Mouse (Mus musculus) bone marrow macrophage, adult 2 months (primary cell): ENCODE measurements around the gene Osbpl7. TPM values are rescaled to one million over a fixed set of nuclear protein-coding genes. Genes with fewer than 3 reads are reported as not detected.

Experiments
- H3K27ac ChIP-seq: 2 replicates; pipeline ENCODE4 v1.5.1; 2012; ENCODE audit warnings: low read depth, low read length; ENCODE audit not compliant: insufficient read depth
- H3K4me1 ChIP-seq: 2 replicates; pipeline ENCODE4 v1.6.1; 2012; ENCODE audit warnings: low read length; ENCODE audit not compliant: control insufficient read depth, insufficient read depth
- H3K4me3 ChIP-seq: 2 replicates; pipeline ENCODE4 v1.5.1; 2012; ENCODE audit warnings: mild to moderate bottlenecking, low read length, moderate library complexity; ENCODE audit not compliant: insufficient read depth
- CTCF ChIP-seq: IDR thresholded peaks from 2 replicates; pipeline ENCODE4 v1.5.1; 2012; ENCODE audit warnings: low read depth, mild to moderate bottlenecking, low read length, moderate library complexity
- POLR2A ChIP-seq: IDR thresholded peaks from 2 replicates; pipeline ENCODE4 v1.6.1; 2012; ENCODE audit warnings: mild to moderate bottlenecking, low read depth, low read length, borderline replicate concordance
- polyA plus RNA-seq: library from polyadenylated mRNA; stranded (reverse); fragments of >200 nt; gene quantifications from 2 replicates; pipeline ENCODE4 v1.2.4, GENCODE M21; 2012; ENCODE audit not compliant: missing spikeins, insufficient read depth, insufficient read length

Gene Osbpl7
- polyA plus RNA-seq, 1 experiment = 8.5 TPM

GRCm38 (mm10) chr11:97021121-97021765 is 29.2 kb upstream of the Osbpl7 start:
- Histone ChIP-seq H3K4me1 (peaks cover 7% of the 10 kb centered on the region), H3K27ac (no peak overlapping the region), H3K4me3 (peak overlapping the region; percentile 88; the same call in 1 of the 2 replicates)
- TF ChIP-seq CTCF = no peak
- TF ChIP-seq POLR2A = no peak

DNA sequence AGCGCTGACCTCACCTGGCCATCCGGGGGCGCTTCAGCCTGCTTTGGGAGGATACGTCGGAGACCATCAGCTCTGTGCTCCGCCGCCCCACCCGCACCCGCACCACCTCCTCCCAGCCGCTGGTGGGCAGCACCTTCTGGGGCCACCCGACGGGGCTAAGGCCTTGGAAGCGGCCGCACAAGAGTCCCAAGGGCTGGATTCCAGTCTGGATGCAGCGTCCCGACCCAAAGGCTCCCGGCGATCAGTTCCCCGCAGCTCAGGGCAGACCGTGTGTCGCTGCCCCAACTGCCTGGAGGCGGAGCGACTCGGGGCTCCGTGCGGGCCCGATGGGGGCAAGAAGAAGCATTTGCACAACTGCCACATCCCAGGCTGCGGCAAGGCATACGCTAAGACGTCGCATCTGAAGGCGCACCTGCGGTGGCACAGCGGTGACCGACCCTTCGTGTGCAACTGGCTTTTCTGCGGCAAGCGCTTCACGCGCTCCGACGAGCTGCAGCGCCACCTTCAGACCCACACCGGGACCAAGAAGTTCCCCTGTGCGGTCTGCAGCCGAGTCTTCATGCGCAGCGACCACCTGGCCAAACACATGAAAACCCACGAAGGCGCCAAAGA is 28.4 kb upstream of the Osbpl7 start:
- TF ChIP-seq POLR2A (no peak), CTCF (peak; percentile 46)
- Histone ChIP-seq H3K27ac (no peak overlapping the region), H3K4me1 (peaks cover 7% of the 10 kb centered on the region), H3K4me3 (peak overlapping the region; percentile 88)

DNA sequence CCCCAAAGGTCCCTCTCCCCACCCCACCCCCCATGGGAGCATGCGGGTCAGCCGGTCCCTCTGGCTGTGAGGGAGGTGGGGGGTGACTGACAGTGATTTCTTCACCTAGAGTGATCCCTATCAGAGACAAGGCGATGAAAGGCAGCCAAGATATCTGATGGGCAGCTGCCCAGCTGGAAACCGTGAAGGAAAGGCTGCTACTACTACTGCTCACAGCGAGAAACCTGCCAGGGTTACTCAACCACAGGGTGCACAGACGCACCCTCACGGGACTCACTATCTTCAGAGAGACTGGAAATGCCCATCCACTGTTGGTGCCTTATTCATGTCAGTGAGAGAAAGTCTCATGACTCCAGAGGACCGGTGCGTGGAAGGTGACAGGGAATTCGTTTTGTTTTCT is 25.5 kb upstream of the Osbpl7 start:
- Histone ChIP-seq H3K4me1 (peaks cover 7% of the 10 kb centered on the region), H3K27ac (no peak overlapping the region), H3K4me3 (no peak overlapping the region)
- TF ChIP-seq POLR2A (no peak), CTCF (no peak)

GRCm38 (mm10) chr11:97025721-97026344 is 24.6 kb upstream of the Osbpl7 start:
- peaks cover 10% of the 10 kb centered on the region for H3K4me1 ChIP-seq
- peak overlapping the region; percentile 38 for H3K4me3 ChIP-seq
- TF ChIP-seq CTCF = peak; percentile 45
- no peak for TF ChIP-seq POLR2A
- H3K27ac ChIP-seq = no peak overlapping the region

DNA sequence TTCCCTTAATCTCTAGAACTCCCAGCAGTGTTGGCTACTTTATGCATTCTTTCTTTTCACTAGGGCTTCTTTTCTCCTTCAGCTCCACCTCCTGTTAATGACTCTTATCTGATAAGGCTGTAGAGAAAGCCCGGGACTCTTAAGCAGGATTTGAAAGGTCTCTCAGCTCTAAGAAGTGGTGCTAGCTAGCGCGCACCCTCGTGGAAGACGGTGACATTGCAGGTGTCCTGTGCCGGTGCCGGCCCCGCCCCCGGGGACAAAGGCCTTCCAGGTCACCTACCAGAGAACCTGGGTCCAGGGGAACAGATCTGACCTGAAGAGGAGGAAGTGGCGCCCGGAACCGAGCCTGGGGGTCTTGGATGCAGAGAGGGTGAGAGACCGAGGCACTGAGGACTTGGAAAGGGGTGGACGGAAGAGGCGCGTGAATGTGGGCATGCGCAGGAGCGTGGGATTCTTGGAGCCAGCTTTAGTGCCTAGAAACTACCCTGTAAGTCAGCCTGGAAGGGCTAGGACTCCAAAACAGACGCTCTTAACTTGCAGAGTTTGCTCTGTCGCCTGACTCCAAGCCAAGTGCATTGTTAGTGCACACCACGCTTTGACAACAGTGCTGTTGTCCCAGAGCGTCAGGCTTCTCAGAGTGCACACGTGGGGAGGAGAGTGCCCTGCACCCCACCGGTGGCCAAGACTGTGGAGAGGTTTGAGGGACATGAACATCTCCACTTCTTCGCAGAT is 20.6 kb upstream of the Osbpl7 start, which contains the start of gene Scrn2:
Gene Scrn2, plus strand, starts transcription at position 253 of the 732 bp plus-strand sequence.
- TF ChIP-seq POLR2A (no peak), CTCF (peak; percentile 50; the same call in 1 of the 2 replicates)
- peaks cover 8% of the 10 kb centered on the region for H3K4me1 ChIP-seq
- H3K27ac ChIP-seq = no peak within 1 kb of the TSS
- H3K4me3 ChIP-seq = peak within 1 kb of the TSS; percentile 74

- TF ChIP-seq CTCF (no peak), POLR2A (no peak)
- H3K4me1 ChIP-seq = peaks cover 8% of the 10 kb centered on the region
- no peak overlapping the region for H3K27ac ChIP-seq
- H3K4me3 ChIP-seq = peak overlapping the region; percentile 74
These were observed 20.0 kb upstream of the Osbpl7 start for GRCm38 (mm10) chr11:97030426-97030825.

- Histone ChIP-seq H3K4me1 (peaks cover 3% of the 10 kb centered on the region; the same call in 1 of the 2 replicates), H3K4me3 (no peak overlapping the region), H3K27ac (no peak overlapping the region)
- no peak for TF ChIP-seq POLR2A
- no peak for TF ChIP-seq CTCF
These were observed 18.5 kb upstream of the Osbpl7 start for GRCm38 (mm10) chr11:97031977-97032376.

GRCm38 (mm10) chr11:97032499-97032898 is 17.9 kb upstream of the Osbpl7 start:
- Histone ChIP-seq H3K4me3 (no peak overlapping the region), H3K27ac (no peak overlapping the region), H3K4me1 (peaks cover 3% of the 10 kb centered on the region; the same call in 1 of the 2 replicates)
- TF ChIP-seq CTCF (no peak), POLR2A (no peak)

- H3K4me3 ChIP-seq = no peak overlapping the region
- no peak for TF ChIP-seq CTCF
- no peak for TF ChIP-seq POLR2A
These were observed 16.6 kb upstream of the Osbpl7 start for GRCm38 (mm10) chr11:97033781-97034180.

More at GRCm38 (mm10) chr11:97033781-97034180, 16.6 kb upstream of the Osbpl7 start:
- H3K4me1 ChIP-seq = peaks cover 3% of the 10 kb centered on the region; the same call in 1 of the 2 replicates
- no peak overlapping the region for H3K27ac ChIP-seq
